Mouse (Mus musculus): ENCODE results near the gene Fam71b. TPM values are rescaled to one million over a fixed set of nuclear protein-coding genes. Genes with fewer than 3 reads are reported as not detected.

Fam71b gene
- polyA plus RNA-seq (2015; fragmentation: Nextera tagmentation; extraction: Ambion mirVana): not detected in 2 replicates

DNA sequence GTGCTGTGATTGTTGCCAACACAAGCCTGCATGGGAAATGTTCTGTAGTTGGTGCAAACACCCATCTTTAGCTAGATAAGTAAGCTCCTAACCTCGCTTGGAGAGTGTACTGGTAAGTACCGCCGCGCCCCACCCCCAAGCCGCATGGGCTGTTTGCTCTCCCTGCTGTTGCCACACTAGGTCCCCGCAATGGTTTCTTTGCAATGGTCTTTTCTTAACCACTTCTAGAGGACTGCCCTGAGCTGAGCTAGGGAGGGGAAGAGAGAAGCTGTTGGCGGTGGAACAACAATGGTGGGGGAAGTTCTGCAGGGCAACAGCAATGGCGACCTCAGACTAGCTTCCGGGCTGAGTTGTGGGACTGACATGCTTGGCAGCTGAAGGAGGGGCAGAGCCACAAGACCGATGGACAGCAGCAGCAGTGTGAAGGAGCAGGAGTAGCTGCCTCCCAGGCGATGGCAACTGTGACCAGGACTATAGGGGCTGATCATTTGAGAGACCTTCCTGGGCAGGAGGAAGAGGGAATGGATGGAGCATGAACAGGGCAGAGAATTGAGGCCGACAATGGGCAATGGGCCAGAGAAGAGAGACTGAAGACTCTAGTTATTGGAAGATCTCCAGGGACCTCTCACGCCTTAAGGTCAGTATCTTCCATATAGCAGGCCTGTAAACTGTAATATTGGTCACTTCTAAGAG is at the start of gene Fam71b:
Gene Fam71b (plus strand): TSS at position 393 of the 693 bp plus-strand sequence.
- no peak within 1 kb of the TSS for H3K27ac ChIP-seq (ENCODE audit: low read length)
- ATAC-seq (0 out of 2 replicates have a peak, but pooled peaks have one; percentile 40), DNase-seq (ENCODE audit: low spot score) (peak; percentile 8)
- 50% methylated on average over 13 of the region's 13 CpGs for WGBS
- H3K9me3 ChIP-seq (ENCODE audit: low read length): no peaks in the 10 kb centered on the region
- H3K4me1 ChIP-seq (ENCODE audit: insufficient read depth, low read depth, low read length): no peaks in the 10 kb centered on the region
- no peak within 1 kb of the TSS for H3K4me3 ChIP-seq (ENCODE audit: low read depth, low read length)
- H3K9ac ChIP-seq (replicated peaks; ENCODE audit: low read depth): no peak within 1 kb of the TSS
- no peaks in the 10 kb centered on the region for H3K36me3 ChIP-seq (ENCODE audit: insufficient read depth, low read length)
- no peaks in the 10 kb centered on the region for H3K27me3 ChIP-seq (replicated peaks; ENCODE audit: insufficient read depth, low read length)
- no peak for TF ChIP-seq CTCF (IDR thresholded peaks at IDR 0.05)
- TF ChIP-seq EP300 (IDR thresholded peaks at IDR 0.05): no peak
- no peak within 1 kb of the TSS for H3K4me2 ChIP-seq (replicated peaks; ENCODE audit: low read depth, low read length)

DNA sequence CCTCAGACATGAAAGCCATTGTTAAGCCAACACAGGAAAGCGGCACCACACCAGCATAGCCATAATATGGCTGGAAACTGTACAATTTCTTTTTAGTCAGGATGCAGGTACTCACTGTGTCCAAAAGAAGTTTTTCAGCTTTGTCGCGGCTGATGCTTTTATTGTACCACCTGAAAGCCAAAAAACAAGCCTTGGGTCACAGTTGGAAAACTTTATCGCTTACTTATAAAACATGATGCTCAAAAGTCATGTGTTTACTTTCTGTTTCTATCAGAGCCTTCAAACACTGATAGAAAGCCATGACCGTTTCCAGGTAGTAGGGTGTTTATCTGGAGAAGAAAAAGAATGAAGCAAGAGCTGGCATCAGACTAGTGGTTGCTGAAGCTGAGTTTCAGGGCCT is 48.6 kb upstream of the Fam71b start:
- no peak for DNase-seq (ENCODE audit: low spot score)
- Histone ChIP-seq H3K4me1 (ENCODE audit: insufficient read depth, low read depth, low read length) (no peaks in the 10 kb centered on the region), H3K27ac (ENCODE audit: low read length) (no peak overlapping the region), H3K4me3 (ENCODE audit: low read depth, low read length) (no peak overlapping the region), H3K9ac (replicated peaks; ENCODE audit: low read depth) (no peak overlapping the region), H3K36me3 (ENCODE audit: insufficient read depth, low read length) (no peaks in the 10 kb centered on the region), H3K27me3 (replicated peaks; ENCODE audit: insufficient read depth, low read length) (no peaks in the 10 kb centered on the region), H3K9me3 (ENCODE audit: low read length) (no peaks in the 10 kb centered on the region), H3K4me2 (replicated peaks; ENCODE audit: low read depth, low read length) (no peak overlapping the region)
- WGBS: 66% methylated on average over 5 of the region's 5 CpGs
- no peak for ATAC-seq
- no peak for TF ChIP-seq EP300 (IDR thresholded peaks at IDR 0.05)
- TF ChIP-seq CTCF (IDR thresholded peaks at IDR 0.05): no peak

DNA sequence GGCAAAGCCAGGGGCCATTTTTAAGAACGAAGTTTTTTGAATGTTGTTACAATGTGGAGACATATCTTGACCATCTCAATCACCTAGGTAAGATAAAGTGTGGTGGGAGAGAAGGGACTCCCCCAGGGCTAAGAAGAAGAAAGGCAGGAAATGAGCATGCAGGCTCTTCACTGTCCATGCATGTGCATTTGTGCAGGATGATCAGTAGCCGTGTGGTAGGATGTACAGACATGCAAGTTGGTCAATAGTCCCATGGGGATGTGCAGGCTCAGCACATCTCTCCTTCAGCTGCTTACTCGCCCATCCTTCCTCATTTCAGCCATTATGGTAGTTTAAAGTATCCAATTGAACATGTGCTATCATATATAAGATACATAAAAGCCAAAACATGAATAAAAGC is 47.9 kb upstream of the Fam71b start:
- 70% methylated on average over 3 of the region's 3 CpGs for WGBS
- H3K36me3 ChIP-seq (ENCODE audit: insufficient read depth, low read length): no peaks in the 10 kb centered on the region
- no peaks in the 10 kb centered on the region for H3K4me1 ChIP-seq (ENCODE audit: insufficient read depth, low read depth, low read length)
- DNase-seq (ENCODE audit: low spot score) (no peak), ATAC-seq (no peak)
- H3K4me2 ChIP-seq (replicated peaks; ENCODE audit: low read depth, low read length): no peak overlapping the region
- H3K27ac ChIP-seq (ENCODE audit: low read length): no peak overlapping the region
- TF ChIP-seq CTCF (IDR thresholded peaks at IDR 0.05) (no peak), EP300 (IDR thresholded peaks at IDR 0.05) (no peak)
- H3K27me3 ChIP-seq (replicated peaks; ENCODE audit: insufficient read depth, low read length): no peaks in the 10 kb centered on the region
- H3K9me3 ChIP-seq (ENCODE audit: low read length): no peaks in the 10 kb centered on the region
- no peak overlapping the region for H3K9ac ChIP-seq (replicated peaks; ENCODE audit: low read depth)
- H3K4me3 ChIP-seq (ENCODE audit: low read depth, low read length): no peak overlapping the region

DNA sequence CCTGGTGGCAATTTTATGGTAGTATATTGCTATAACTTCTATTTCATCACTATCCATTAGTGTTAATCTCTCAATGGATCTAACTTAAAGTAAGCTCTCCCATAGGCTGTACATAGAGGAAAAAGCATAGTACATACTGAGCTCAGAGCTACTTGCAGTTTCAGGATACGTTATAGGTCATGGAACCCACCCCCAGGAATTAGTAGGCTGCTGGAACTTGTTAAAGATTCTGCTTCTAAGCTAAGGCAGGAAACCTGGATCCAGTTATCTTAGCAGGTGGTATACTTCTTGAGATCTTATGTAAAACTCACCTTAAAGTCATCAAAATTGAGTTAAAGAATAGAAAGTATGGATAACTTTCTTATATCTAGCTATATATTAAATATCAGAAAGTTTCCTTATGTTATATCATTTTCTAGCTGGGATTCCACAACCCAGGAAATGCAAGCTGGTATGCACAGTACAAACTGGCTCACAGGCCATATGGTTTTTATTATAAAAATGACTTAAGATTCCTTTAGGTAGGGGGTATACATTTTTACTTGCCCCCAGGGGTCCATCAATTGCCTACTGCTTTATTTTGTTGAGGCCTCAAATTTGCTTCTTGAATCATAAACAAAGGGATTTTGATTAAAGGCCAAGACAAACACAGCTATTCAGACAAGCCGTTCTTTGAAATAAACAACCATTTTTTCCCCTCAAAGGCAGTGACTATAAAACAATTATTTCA is 46.5 kb upstream of the Fam71b start:
- no peaks in the 10 kb centered on the region for H3K36me3 ChIP-seq (ENCODE audit: insufficient read depth, low read length)
- no peak overlapping the region for H3K27ac ChIP-seq (ENCODE audit: low read length)
- H3K9me3 ChIP-seq (ENCODE audit: low read length): no peaks in the 10 kb centered on the region
- 43% methylated on average over 2 of the region's 2 CpGs for WGBS
- H3K27me3 ChIP-seq (replicated peaks; ENCODE audit: insufficient read depth, low read length): no peaks in the 10 kb centered on the region
- DNase-seq (ENCODE audit: low spot score) (no peak), ATAC-seq (no peak)
- no peaks in the 10 kb centered on the region for H3K4me1 ChIP-seq (ENCODE audit: insufficient read depth, low read depth, low read length)
- TF ChIP-seq EP300 (IDR thresholded peaks at IDR 0.05) (no peak), CTCF (IDR thresholded peaks at IDR 0.05) (no peak)
- H3K9ac ChIP-seq (replicated peaks; ENCODE audit: low read depth): no peak overlapping the region
- H3K4me3 ChIP-seq (ENCODE audit: low read depth, low read length): no peak overlapping the region
- no peak overlapping the region for H3K4me2 ChIP-seq (replicated peaks; ENCODE audit: low read depth, low read length)

DNA sequence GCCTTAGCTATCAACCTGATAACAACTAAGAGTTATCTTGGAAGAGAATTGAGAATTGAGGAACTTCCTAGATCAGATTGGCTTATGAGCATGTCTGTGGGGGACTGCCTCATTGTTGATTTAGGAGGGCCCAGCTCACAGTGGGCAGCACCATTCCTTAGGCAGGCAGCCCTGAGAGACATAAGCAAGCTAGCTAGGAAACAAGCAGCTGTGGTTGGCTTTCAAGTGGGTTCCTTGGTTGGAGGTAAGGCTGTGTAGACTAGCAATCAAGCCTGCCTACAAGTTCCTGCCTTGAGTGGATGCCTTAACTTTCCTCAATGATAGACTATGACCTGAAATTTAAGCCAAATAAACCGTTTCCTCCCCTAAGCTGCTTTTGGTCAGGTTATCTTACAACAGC is 38.0 kb upstream of the Fam71b start:
- Histone ChIP-seq H3K9me3 (ENCODE audit: low read length) (no peaks in the 10 kb centered on the region), H3K4me1 (ENCODE audit: insufficient read depth, low read depth, low read length) (no peaks in the 10 kb centered on the region), H3K36me3 (ENCODE audit: insufficient read depth, low read length) (no peaks in the 10 kb centered on the region), H3K4me2 (replicated peaks; ENCODE audit: low read depth, low read length) (no peak overlapping the region), H3K27me3 (replicated peaks; ENCODE audit: insufficient read depth, low read length) (no peaks in the 10 kb centered on the region), H3K4me3 (ENCODE audit: low read depth, low read length) (no peak overlapping the region), H3K9ac (replicated peaks; ENCODE audit: low read depth) (no peak overlapping the region), H3K27ac (ENCODE audit: low read length) (no peak overlapping the region)
- DNase-seq (ENCODE audit: low spot score): no peak
- TF ChIP-seq CTCF (IDR thresholded peaks at IDR 0.05): no peak
- TF ChIP-seq EP300 (IDR thresholded peaks at IDR 0.05): no peak
- WGBS: 47% methylated on average over 1 of the region's 1 CpGs
- no peak for ATAC-seq

DNA sequence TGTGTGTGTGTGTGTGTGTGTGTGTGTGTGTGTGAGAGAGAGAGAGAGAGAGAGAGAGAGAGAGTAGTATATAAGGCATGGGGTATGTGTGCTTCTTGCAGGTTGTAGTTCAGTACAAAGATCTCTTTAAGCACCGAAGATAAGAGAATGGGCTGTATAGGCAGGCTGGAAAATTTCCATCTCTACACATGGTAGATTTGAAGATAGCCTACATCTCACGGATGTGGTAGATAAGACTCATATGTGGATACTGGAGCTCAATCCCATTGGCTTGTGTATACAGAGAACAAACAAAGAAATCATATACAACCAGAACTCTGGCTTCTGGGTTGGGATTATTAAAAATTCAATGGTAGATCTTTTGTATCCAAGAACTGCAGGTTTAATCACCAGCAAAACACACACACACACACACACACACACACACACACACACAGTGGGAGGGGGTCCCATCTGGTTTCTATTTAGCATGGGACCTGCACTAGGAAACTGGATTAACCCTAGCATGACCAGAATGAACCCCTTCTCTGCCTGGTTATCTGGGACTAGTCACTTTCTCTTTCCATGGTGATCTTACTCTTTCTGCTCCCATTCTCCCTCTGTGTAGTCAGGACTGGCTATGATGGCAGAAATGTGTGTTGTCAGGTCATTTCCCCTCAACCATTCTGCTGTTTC is 35.2 kb upstream of the Fam71b start:
- no peak overlapping the region for H3K4me2 ChIP-seq (replicated peaks; ENCODE audit: low read depth, low read length)
- no peak for DNase-seq (ENCODE audit: low spot score)
- TF ChIP-seq EP300 (IDR thresholded peaks at IDR 0.05) (no peak), CTCF (IDR thresholded peaks at IDR 0.05) (no peak)
- no peaks in the 10 kb centered on the region for H3K9me3 ChIP-seq (ENCODE audit: low read length)
- H3K9ac ChIP-seq (replicated peaks; ENCODE audit: low read depth): no peak overlapping the region
- 70% methylated on average over 2 of the region's 2 CpGs for WGBS
- no peak overlapping the region for H3K4me3 ChIP-seq (ENCODE audit: low read depth, low read length)
- H3K27me3 ChIP-seq (replicated peaks; ENCODE audit: insufficient read depth, low read length): no peaks in the 10 kb centered on the region
- no peak overlapping the region for H3K27ac ChIP-seq (ENCODE audit: low read length)
- H3K36me3 ChIP-seq (ENCODE audit: insufficient read depth, low read length): no peaks in the 10 kb centered on the region
- no peak for ATAC-seq
- no peaks in the 10 kb centered on the region for H3K4me1 ChIP-seq (ENCODE audit: insufficient read depth, low read depth, low read length)

Data from lung, postnatal 0 days (tissue).